Mouse (Mus musculus): ENCODE measurements around the gene Creb3. TPM values are rescaled to one million over a fixed set of nuclear protein-coding genes. Genes with fewer than 3 reads are reported as not detected.

Creb3 gene
- polyA plus RNA-seq, 1 experiment from 2014 or later, result 78.7 TPM

DNA sequence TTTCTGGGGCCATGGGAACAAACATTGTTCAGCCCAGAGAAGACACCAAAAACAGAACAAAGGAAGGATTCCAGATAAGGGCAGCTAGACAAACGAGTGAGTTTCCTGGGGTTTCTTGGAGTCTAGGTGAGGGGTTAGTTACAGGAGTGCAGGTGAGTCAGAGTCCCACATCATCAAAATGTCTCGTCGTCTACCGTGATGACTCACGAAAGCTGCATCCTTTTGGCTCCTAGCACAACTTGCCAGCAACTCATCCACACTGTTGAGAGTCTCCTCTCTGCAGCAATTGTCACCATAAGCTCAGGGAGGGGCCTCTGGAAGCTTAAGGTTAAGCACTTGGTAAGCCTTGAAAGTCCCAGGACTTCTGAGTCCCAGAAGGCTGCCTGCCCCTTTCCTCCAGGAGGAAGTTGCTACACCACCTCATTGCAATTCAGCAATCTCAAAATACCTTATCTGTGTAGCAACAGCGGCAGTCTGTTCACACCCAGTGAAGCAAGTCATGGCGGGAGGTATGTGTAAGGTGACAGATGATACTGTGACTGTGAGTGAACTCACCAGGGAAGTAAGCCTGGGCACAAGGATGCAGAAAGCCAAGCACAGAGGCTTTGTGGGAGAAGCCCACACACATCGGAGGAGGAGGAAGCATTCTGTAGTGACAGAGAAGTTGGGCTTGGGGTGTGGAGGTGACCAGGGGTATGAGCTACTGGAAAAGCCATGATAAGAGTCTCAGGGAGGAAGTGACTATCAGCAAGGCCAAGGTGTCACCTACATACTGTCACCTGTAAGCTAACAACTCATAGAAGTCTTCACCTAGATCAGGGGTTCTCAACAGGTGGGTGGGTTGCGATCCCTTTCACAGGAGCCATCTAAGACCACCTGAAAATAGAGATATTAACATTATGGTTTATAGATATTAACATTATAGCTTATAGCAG, 42.9 kb downstream of the Creb3 start:
- no peak overlapping the region for H3K27ac ChIP-seq (ENCODE audit: low read length)
- H3K36me3 ChIP-seq (ENCODE audit: control insufficient read depth, insufficient read depth, low read length), result no peaks in the 10 kb centered on the region
- no peaks in the 10 kb centered on the region for H3K4me1 ChIP-seq (ENCODE audit: control insufficient read depth, insufficient read depth, low read length)
- H3K9me3 ChIP-seq (ENCODE audit: control insufficient read depth, low read length), result no peaks in the 10 kb centered on the region
- H3K27me3 ChIP-seq (replicated peaks; ENCODE audit: control insufficient read depth, insufficient read depth, low read length), result no peaks in the 10 kb centered on the region
- peak; percentile 73 for ATAC-seq
- H3K4me3 ChIP-seq (ENCODE audit: low read length), result no peak overlapping the region
- no peak overlapping the region for H3K4me2 ChIP-seq (ENCODE audit: low read depth, low read length)
- no peak overlapping the region for H3K9ac ChIP-seq (ENCODE audit: low read depth, low read length)
- WGBS, result 59% methylated on average over 9 of the region's 9 CpGs

DNA sequence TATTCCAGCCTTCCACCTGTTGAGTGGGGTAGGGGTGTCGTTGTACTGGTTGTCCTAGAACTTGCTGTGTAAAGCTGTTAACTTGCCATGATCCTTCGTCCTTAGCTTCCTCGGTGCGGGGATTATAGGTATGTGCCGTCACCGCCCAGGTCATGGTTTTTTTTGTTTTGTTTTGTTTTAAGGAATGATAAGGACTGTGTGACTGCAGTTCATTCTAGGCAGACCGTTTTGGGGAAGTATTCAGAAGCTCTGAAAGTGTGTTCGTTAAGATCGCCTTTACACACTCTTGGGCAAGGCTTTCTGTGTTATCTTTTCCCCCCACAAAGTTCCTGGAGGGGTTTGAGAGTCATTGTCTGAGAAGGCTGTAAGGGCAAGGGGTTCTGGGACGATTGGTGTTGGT, 50.4 kb downstream of the Creb3 start:
- Histone ChIP-seq H3K4me2 (ENCODE audit: low read depth, low read length) (no peak overlapping the region), H3K36me3 (ENCODE audit: control insufficient read depth, insufficient read depth, low read length) (no peaks in the 10 kb centered on the region), H3K27ac (ENCODE audit: low read length) (no peak overlapping the region), H3K9ac (ENCODE audit: low read depth, low read length) (no peak overlapping the region), H3K4me1 (ENCODE audit: control insufficient read depth, insufficient read depth, low read length) (no peaks in the 10 kb centered on the region), H3K27me3 (replicated peaks; ENCODE audit: control insufficient read depth, insufficient read depth, low read length) (no peaks in the 10 kb centered on the region), H3K9me3 (ENCODE audit: control insufficient read depth, low read length) (no peaks in the 10 kb centered on the region), H3K4me3 (ENCODE audit: low read length) (no peak overlapping the region)
- no peak for ATAC-seq
- 59% methylated on average over 10 of the region's 10 CpGs for WGBS

DNA sequence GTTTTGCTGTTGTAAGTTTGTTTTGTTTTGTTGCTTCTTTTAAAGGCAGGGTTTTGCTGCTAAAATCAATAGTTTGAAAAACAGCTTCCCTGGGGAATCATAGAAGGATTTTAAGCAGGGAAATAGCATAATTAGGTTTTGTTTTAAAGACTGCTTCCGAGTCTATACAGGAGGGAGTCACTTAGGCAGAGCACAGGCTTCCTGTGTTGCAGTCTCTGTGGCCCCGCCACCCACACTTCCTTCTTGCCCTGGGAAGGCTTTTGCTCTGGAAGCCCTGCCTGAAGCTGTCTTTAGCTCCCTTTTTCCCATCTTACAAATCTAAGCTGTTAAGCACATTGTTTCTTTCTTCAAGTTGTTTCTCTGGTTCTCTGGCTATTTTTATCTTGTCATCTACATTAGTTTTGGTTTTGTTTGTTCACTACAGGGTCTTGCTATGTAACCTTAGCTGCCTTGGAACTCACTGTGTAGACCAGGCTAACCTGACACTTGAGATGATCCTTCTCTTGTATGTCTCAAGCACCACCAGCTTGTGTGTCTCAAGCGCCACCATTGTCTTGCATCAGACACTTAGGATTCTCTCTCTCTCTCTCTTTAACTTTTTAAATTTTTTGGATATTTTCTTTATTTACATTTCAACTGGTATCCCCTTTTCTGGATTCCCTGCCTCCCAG, 51.1 kb downstream of the Creb3 start:
- Histone ChIP-seq H3K27ac (ENCODE audit: low read length) (no peak overlapping the region), H3K4me3 (ENCODE audit: low read length) (no peak overlapping the region), H3K4me2 (ENCODE audit: low read depth, low read length) (no peak overlapping the region), H3K36me3 (ENCODE audit: control insufficient read depth, insufficient read depth, low read length) (no peaks in the 10 kb centered on the region), H3K27me3 (replicated peaks; ENCODE audit: control insufficient read depth, insufficient read depth, low read length) (no peaks in the 10 kb centered on the region), H3K9me3 (ENCODE audit: control insufficient read depth, low read length) (no peaks in the 10 kb centered on the region), H3K4me1 (ENCODE audit: control insufficient read depth, insufficient read depth, low read length) (no peaks in the 10 kb centered on the region), H3K9ac (ENCODE audit: low read depth, low read length) (no peak overlapping the region)
- ATAC-seq, result no peak
- WGBS, result 55% methylated on average over 3 of the region's 3 CpGs

Other genes starting within 250 kb of the Creb3 start
- gene Rusc2, start 180.4 kb upstream of the Creb3 start, polyA plus RNA-seq (2015; fragmentation: Nextera tagmentation; extraction: Ambion mirVana), result 11.8 and 13.0 TPM in 2 replicates
- 0.10 and 0.24 TPM in 2 replicates for gene Fam166b, start 133.2 kb upstream of the Creb3 start, polyA plus RNA-seq (2015; fragmentation: Nextera tagmentation; extraction: Ambion mirVana)
- gene Tesk1, start 120.4 kb upstream of the Creb3 start, polyA plus RNA-seq (2015; fragmentation: Nextera tagmentation; extraction: Ambion mirVana), result 1.7 and 2.2 TPM in 2 replicates
- 2.5 and 2.6 TPM in 2 replicates for gene Cd72, start 107.7 kb upstream of the Creb3 start, polyA plus RNA-seq (2015; fragmentation: Nextera tagmentation; extraction: Ambion mirVana)
- not detected in 2 replicates for gene Sit1, start 78.6 kb upstream of the Creb3 start, polyA plus RNA-seq (2015; fragmentation: Nextera tagmentation; extraction: Ambion mirVana)
- 96.7 and 102 TPM in 2 replicates for gene Ccdc107, start 69.4 kb upstream of the Creb3 start, polyA plus RNA-seq (2015; fragmentation: Nextera tagmentation; extraction: Ambion mirVana)
- 40.9 and 49.7 TPM in 2 replicates for gene Arhgef39, start 62.6 kb upstream of the Creb3 start, polyA plus RNA-seq (2015; fragmentation: Nextera tagmentation; extraction: Ambion mirVana)
- 25.0 and 25.2 TPM in 2 replicates for gene Car9, start 55.4 kb upstream of the Creb3 start, polyA plus RNA-seq (2015; fragmentation: Nextera tagmentation; extraction: Ambion mirVana)
- gene Tpm2, start 38.6 kb upstream of the Creb3 start, polyA plus RNA-seq (2015; fragmentation: Nextera tagmentation; extraction: Ambion mirVana), result 574 and 599 TPM in 2 replicates
- 41.2 and 41.9 TPM in 2 replicates for gene Tln1, start 359 bp downstream of the Creb3 start, polyA plus RNA-seq (2015; fragmentation: Nextera tagmentation; extraction: Ambion mirVana)
- 18.2 and 19.5 TPM in 2 replicates for gene Rgp1, start 16.4 kb downstream of the Creb3 start, polyA plus RNA-seq (2015; fragmentation: Nextera tagmentation; extraction: Ambion mirVana)
- 12.5 and 12.9 TPM in 2 replicates for gene Gba2, start 16.5 kb downstream of the Creb3 start, polyA plus RNA-seq (2015; fragmentation: Nextera tagmentation; extraction: Ambion mirVana)
- gene Msmp, start 22.2 kb downstream of the Creb3 start, polyA plus RNA-seq (2015; fragmentation: Nextera tagmentation; extraction: Ambion mirVana), result 1.0 TPM in 1 of 2 replicates, not detected in the other
- gene Npr2, start 69.6 kb downstream of the Creb3 start, polyA plus RNA-seq (2015; fragmentation: Nextera tagmentation; extraction: Ambion mirVana), result 4.9 and 6.2 TPM in 2 replicates
- 0.60 and 1.3 TPM in 2 replicates for gene Spag8, start 91.3 kb downstream of the Creb3 start, polyA plus RNA-seq (2015; fragmentation: Nextera tagmentation; extraction: Ambion mirVana)
- 187 and 208 TPM in 2 replicates for gene Hint2, start 94.1 kb downstream of the Creb3 start, polyA plus RNA-seq (2015; fragmentation: Nextera tagmentation; extraction: Ambion mirVana)
- gene Tmem8b, start 106.6 kb downstream of the Creb3 start, polyA plus RNA-seq (2015; fragmentation: Nextera tagmentation; extraction: Ambion mirVana), result 3.3 and 3.4 TPM in 2 replicates
- 1.6 and 2.2 TPM in 2 replicates for gene Fam221b, start 106.8 kb downstream of the Creb3 start, polyA plus RNA-seq (2015; fragmentation: Nextera tagmentation; extraction: Ambion mirVana)
- not detected in 2 replicates for gene Olfr70, start 138.5 kb downstream of the Creb3 start, polyA plus RNA-seq (2015; fragmentation: Nextera tagmentation; extraction: Ambion mirVana)
- gene Olfr71, start 147.9 kb downstream of the Creb3 start, polyA plus RNA-seq (2015; fragmentation: Nextera tagmentation; extraction: Ambion mirVana), result not detected in 2 replicates
- 1.1 TPM in 2 replicates for gene Hrct1, start 164.9 kb downstream of the Creb3 start, polyA plus RNA-seq (2015; fragmentation: Nextera tagmentation; extraction: Ambion mirVana)
- 0.12 and 0.15 TPM in 2 replicates for gene Spaar, start 167.7 kb downstream of the Creb3 start, polyA plus RNA-seq (2015; fragmentation: Nextera tagmentation; extraction: Ambion mirVana)
- gene Olfr159, start 208.7 kb downstream of the Creb3 start, polyA plus RNA-seq (2015; fragmentation: Nextera tagmentation; extraction: Ambion mirVana), result not detected in 2 replicates

All from intestine, embryonic 16.5 days (tissue).